Mouse (Mus musculus) ES-E14 (cell line): ENCODE data around the gene Zzef1. TPM values are rescaled to one million over a fixed set of nuclear protein-coding genes. Genes with fewer than 3 reads are reported as not detected.

Experiments
- DNase-seq: peaks from one replicate; pipeline ENCODE4 v3.0.0-alpha.2; 2013; ENCODE audit warnings: low read depth, low spot score
- H3K27ac ChIP-seq: 2 replicates; pipeline ENCODE4 v1.5.1; 2012; ENCODE audit warnings: low read depth, mild to moderate bottlenecking, low read length, moderate library complexity, mixed read lengths; ENCODE audit not compliant: poor library complexity, insufficient read depth, severe bottlenecking
- H3K36me3 ChIP-seq: 2 replicates; pipeline ENCODE4 v1.6.1; 2012; ENCODE audit warnings: mild to moderate bottlenecking, low read length, moderate library complexity, mixed read lengths; ENCODE audit not compliant: control insufficient read depth, poor library complexity, insufficient read depth, severe bottlenecking
- H3K4me1 ChIP-seq, 2 experiments: fragments of 150-350 bp in 1 of 2; sonication (generic) in 1 of 2; 2 replicates each; pipeline ENCODE4 v1.6.1; 2012; ENCODE audit warnings: low read length in 2 of 2, mild to moderate bottlenecking in 1 of 2, mixed read lengths in 1 of 2; ENCODE audit not compliant: control insufficient read depth in 2 of 2, insufficient read depth in 2 of 2, poor library complexity in 1 of 2
- H3K4me3 ChIP-seq, 2 experiments: fragments of 150-350 bp in 1 of 2; sonication (generic) in 1 of 2; 2 replicates each; pipeline ENCODE4 v1.5.1; 2012; ENCODE audit warnings: low read length in 2 of 2, low read depth in 1 of 2, mild to moderate bottlenecking in 1 of 2, mixed read lengths in 1 of 2; ENCODE audit not compliant: insufficient read depth in 1 of 2, poor library complexity in 1 of 2, severe bottlenecking in 1 of 2
- H3K9ac ChIP-seq: 2 replicates; pipeline ENCODE4 v1.6.1; 2012; ENCODE audit warnings: low read depth, mild to moderate bottlenecking, low read length, mixed read lengths; ENCODE audit not compliant: poor library complexity, insufficient read depth, severe bottlenecking
- H3K9me3 ChIP-seq: fragments of 150-350 bp; sonication (generic); 2 replicates; pipeline ENCODE4 v1.6.1; 2012; ENCODE audit warnings: low read depth, mild to moderate bottlenecking, low read length; ENCODE audit not compliant: control insufficient read depth, insufficient read depth
- CHD2 ChIP-seq: IDR thresholded peaks from 2 replicates; pipeline ENCODE4 v1.6.1; 2014; ENCODE audit warnings: mild to moderate bottlenecking, low read depth, low read length, inconsistent platforms
- HCFC1 ChIP-seq: IDR thresholded peaks from 2 replicates; pipeline ENCODE4 v1.6.1; 2012; ENCODE audit warnings: low read length, inconsistent platforms, borderline replicate concordance; ENCODE audit not compliant: insufficient read depth
- MAFK ChIP-seq: IDR thresholded peaks from 2 replicates; pipeline ENCODE4 v1.6.1; 2014; ENCODE audit warnings: mild to moderate bottlenecking, low read depth, low read length, inconsistent platforms; ENCODE audit not compliant: insufficient read depth
- ZC3H11A ChIP-seq: IDR thresholded peaks from 2 replicates; pipeline ENCODE4 v1.6.1; 2012; ENCODE audit warnings: low read depth, mild to moderate bottlenecking, inconsistent platforms, low read length, borderline replicate concordance
- ZNF384 ChIP-seq: IDR thresholded peaks from 2 replicates; pipeline ENCODE4 v1.6.1; 2012; ENCODE audit warnings: low read depth, low read length, inconsistent platforms
- in situ Hi-C, 2 experiments: fragments of 600-800 bp; cut with MboI; formaldehyde crosslinking; loops; one replicate each; pipeline ENCODE4 v1.15.1; 2025; ENCODE audit warnings: low sequenced_read_pairs in 2 of 2, inconsistent platforms in 1 of 2; ENCODE audit not compliant: unreplicated experiment in 2 of 2
- total RNA-seq: library from RNA; depleted of rRNA; stranded (reverse); fragments of 300-350 nt; gene quantifications from 2 replicates; pipeline ENCODE4 v1.2.3, GENCODE M21; 2012

Gene Zzef1
- total RNA-seq, 1 experiment = 22.3 TPM

DNA sequence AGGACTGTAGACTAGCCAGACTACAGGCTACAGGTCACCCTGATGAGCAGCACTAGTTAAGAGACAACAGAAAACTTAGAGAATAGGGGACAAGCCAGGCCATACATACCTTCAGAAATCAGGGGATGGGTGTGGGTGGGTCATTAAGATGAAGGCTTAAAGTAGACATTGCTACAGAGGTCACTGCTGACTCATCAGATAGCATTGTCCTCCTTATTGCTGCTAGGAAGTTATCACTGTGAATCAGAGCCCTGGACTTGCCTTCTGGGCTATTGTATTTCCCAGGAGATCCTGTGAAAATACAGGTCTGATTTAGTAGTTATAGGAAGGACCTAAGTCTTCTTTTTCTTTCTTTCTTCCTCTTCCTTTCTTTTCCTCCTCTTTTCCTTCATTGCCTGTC is 50.7 kb downstream of the Zzef1 start:
- DNase-seq = no peak
- no peak for TF ChIP-seq ZNF384
- 0 out of 2 replicates have a peak, but pooled peaks have one; percentile 29 for TF ChIP-seq MAFK
- H3K36me3 ChIP-seq = peaks cover 4% of the 10 kb centered on the region; the same call in 1 of the 2 replicates

DNA sequence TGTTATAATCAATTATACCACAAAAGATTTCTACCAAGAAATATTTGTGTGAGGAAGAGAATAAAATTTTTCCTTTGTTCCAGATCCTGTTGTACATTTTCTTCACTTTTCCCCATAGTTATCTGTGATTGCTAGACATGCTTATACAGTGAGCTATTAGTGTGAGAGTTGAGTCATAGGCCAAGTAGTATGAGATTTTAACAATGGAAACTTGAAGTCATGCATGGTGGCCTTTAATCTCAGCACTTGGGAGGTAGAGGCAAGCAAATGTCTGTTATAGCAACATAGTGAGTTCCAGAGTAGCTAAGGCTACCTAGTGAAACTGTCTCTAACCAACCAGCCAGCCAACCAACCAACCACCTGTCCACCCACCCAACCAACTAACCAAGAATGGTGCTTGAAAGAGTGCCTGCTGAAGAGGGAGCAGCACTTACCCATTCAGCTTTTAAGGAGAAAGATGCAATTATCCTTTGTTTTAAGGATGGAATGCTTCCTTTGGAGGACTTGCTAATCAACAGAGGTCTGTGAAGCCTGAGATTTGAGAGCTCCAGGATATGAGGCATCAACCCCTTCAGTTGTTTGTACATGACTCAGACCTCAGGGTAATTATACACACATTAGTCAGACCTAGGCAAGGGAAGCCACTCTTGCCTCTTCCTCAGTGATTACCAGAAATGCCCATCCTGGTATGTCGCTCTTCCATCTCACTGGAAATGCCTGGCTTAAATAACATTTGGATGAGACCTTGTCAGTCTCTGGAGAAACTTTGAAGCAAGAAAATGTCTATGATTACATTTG is 52.0 kb downstream of the Zzef1 start:
- no peak for TF ChIP-seq MAFK
- no peak for TF ChIP-seq HCFC1
- TF ChIP-seq ZNF384 = no peak
- TF ChIP-seq CHD2 = no peak
- TF ChIP-seq ZC3H11A = no peak
- in situ Hi-C loops = no loop called here
- Histone ChIP-seq H3K27ac (no peak overlapping the region), H3K4me3 (no peak overlapping the region), H3K9ac (no peak overlapping the region), H3K36me3 (peaks cover 4% of the 10 kb centered on the region; the same call in 1 of the 2 replicates), H3K9me3 (no peaks in the 10 kb centered on the region), H3K4me1 (no peaks in the 10 kb centered on the region)
- DNase-seq = no peak

More for the DNA sequence above, 50.7 kb downstream of the Zzef1 start:
- Histone ChIP-seq H3K27ac (no peak overlapping the region), H3K4me3 (no peak overlapping the region), H3K9ac (no peak overlapping the region), H3K9me3 (no peaks in the 10 kb centered on the region), H3K4me1 (no peaks in the 10 kb centered on the region)
- in situ Hi-C loops = no loop called here

DNA sequence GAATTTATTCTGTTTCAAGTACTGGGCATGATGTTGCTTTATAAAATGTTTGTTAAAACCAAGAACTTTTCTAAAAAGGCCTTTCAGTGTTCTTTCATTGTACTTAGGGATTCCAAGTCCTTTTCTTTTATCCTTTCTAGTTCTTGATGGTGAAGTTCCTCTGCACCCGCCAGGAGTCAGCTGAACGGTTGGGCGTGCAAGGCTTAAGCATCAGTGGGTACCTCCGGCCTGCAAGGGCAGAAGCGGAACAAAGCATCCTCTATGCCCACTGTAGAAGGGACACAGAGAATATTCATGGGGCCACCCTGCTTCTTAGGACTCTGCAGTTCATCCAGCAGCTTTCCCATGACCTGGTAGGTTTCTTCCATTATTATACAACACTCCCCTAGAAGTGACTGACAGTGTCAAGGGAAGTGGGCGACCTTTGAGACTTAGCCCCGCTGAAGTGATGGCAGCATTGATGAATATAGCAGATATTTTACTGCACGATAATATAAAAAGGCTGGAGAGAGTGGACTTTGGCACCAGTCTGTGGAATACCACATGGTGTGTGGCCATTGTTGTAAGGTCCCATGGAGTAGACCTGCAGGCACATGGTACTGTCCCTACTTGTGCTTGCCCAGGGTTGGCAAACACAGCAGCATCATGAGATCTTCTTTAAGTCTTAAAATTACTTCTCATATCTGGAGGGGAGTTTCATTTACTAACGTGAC is 54.5 kb downstream of the Zzef1 start:
- H3K4me1 ChIP-seq = no peaks in the 10 kb centered on the region
- no peak for DNase-seq
- H3K36me3 ChIP-seq = peaks cover 4% of the 10 kb centered on the region; the same call in 1 of the 2 replicates
- no peak overlapping the region for H3K4me3 ChIP-seq
- H3K27ac ChIP-seq = no peak overlapping the region
- in situ Hi-C loops = no loop called here
- TF ChIP-seq MAFK (no peak), ZC3H11A (no peak), CHD2 (no peak), ZNF384 (no peak)
- H3K9ac ChIP-seq = no peak overlapping the region
- no peaks in the 10 kb centered on the region for H3K9me3 ChIP-seq

DNA sequence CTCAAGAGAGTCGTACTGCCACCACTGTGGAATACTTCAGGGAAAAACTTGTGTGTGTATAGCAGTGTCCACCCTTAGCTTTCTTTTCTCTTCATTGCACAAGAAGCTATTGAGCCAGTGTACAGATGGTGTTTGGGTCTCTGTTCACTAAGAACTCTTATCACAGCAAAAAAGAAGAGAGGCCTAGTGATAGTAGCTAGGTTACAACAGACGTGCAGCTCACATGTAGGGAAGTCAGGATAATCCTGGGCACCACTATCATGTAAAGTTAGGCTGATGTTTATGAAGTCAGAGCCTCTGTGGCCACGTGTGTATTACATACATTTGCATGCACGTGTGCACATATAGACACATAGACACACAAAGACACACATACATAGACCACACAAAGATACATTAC is 55.2 kb downstream of the Zzef1 start:
- Histone ChIP-seq H3K36me3 (peaks cover 4% of the 10 kb centered on the region; the same call in 1 of the 2 replicates), H3K9ac (no peak overlapping the region), H3K27ac (no peak overlapping the region), H3K4me1 (no peaks in the 10 kb centered on the region), H3K9me3 (no peaks in the 10 kb centered on the region), H3K4me3 (no peak overlapping the region)
- in situ Hi-C loops = no loop called here
- no peak for TF ChIP-seq ZNF384
- no peak for TF ChIP-seq CHD2
- no peak for TF ChIP-seq ZC3H11A
- no peak for TF ChIP-seq MAFK
- no peak for TF ChIP-seq HCFC1
- DNase-seq = no peak
